8 mouse cellular contexts compared by ENCODE assay signal in the genomic region with DNA sequence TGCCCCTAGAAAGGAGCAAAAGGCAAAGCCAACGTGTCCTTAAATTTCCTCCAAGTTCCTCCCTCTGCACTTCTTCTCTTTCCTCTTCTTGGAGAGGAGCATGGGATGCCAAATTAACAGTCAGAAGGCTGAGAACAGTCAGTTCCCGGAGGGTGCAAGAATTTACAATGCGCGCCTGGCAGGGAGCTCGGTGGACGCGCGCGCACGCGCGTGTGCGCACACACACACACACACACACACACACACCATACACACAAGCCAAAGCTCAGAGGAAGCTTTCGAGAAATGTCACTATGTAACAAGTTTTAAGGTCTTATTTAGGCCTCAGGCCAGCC. TPM values are rescaled to one million over a fixed set of nuclear protein-coding genes. Genes with fewer than 3 reads are reported as not detected.
DNase-seq lines count a peak whose midpoint lies in the region; ATAC-seq and TF ChIP-seq lines count a peak whose summit lies in the region.

No protein-coding gene starts in this region.

- no peaks in the 10 kb centered on the region for H3K27me3 ChIP-seq in forebrain, embryonic 15.5 days
- H3K27me3 ChIP-seq in midbrain, embryonic 12.5 days = no peaks in the 10 kb centered on the region
- no peaks in the 10 kb centered on the region for H3K27me3 ChIP-seq in stomach, embryonic 15.5 days (replicated peaks)

- ATAC-seq in forebrain, embryonic 15.5 days (replicated peaks) = no peak
- ATAC-seq in midbrain, embryonic 12.5 days (ENCODE audit: low FRiP score, low read depth) = no peak
- ATAC-seq in stomach, embryonic 15.5 days (ENCODE audit: insufficient read depth, low FRiP score, low read depth) = no peak
- no peak for ATAC-seq in granulocyte monocyte progenitor cell, adult 5-6 weeks (replicated peaks; ENCODE audit: poor library complexity, severe bottlenecking)

- intact Hi-C loops in left cerebral cortex, postnatal 25 days (cut with DNase I) = no loop called here

- H3K36me3 ChIP-seq in forebrain, embryonic 15.5 days = no peaks in the 10 kb centered on the region
- no peaks in the 10 kb centered on the region for H3K36me3 ChIP-seq in midbrain, embryonic 12.5 days
- no peaks in the 10 kb centered on the region for H3K36me3 ChIP-seq in stomach, embryonic 15.5 days

- peaks cover 24% of the 10 kb centered on the region for H3K4me1 ChIP-seq in bone marrow macrophage, adult 2 months (ENCODE audit: control insufficient read depth, insufficient read depth, low read length)
- H3K4me1 ChIP-seq in forebrain, embryonic 15.5 days = peaks cover 22% of the 10 kb centered on the region
- H3K4me1 ChIP-seq in midbrain, embryonic 12.5 days = peaks cover 11% of the 10 kb centered on the region
- peaks cover 20% of the 10 kb centered on the region; the same call in 1 of the 2 replicates for H3K4me1 ChIP-seq in stomach, embryonic 15.5 days

- peak overlapping the region; percentile 62 for H3K4me2 ChIP-seq in forebrain, embryonic 15.5 days (replicated peaks)
- peak overlapping the region; percentile 85 for H3K4me2 ChIP-seq in midbrain, embryonic 12.5 days (replicated peaks)
- peak overlapping the region; percentile 74 for H3K4me2 ChIP-seq in stomach, embryonic 15.5 days

- WGBS in forebrain, embryonic 15.5 days = 1% methylated on average over 14 of the region's 14 CpGs
- 5% methylated on average over 14 of the region's 14 CpGs for WGBS in midbrain, embryonic 12.5 days
- 11% methylated on average over 14 of the region's 14 CpGs for WGBS in stomach, embryonic 15.5 days

- H3K9ac ChIP-seq in forebrain, embryonic 15.5 days (replicated peaks) = peak overlapping the region; percentile 93
- H3K9ac ChIP-seq in midbrain, embryonic 12.5 days (replicated peaks) = peak overlapping the region; percentile 91
- H3K9ac ChIP-seq in stomach, embryonic 15.5 days = peak overlapping the region; percentile 73; the same call in 1 of the 2 replicates

- peak; percentile 52 for DNase-seq in CD4-positive helper T cell, adult 2 months (ENCODE audit: low read depth, low spot score)
- DNase-seq in heart, postnatal 4 days = peak; percentile 53
- DNase-seq in left cerebral cortex, postnatal 25 days (ENCODE audit: low spot score in 2 of 2) = peak; percentile 58 to 71

- TF ChIP-seq POLR2A in bone marrow macrophage, adult 2 months (IDR thresholded peaks at IDR 0.05; ENCODE audit: borderline replicate concordance, low read depth, low read length) = no peak

- peak overlapping the region; percentile 78 for H3K4me3 ChIP-seq in bone marrow macrophage, adult 2 months (ENCODE audit: insufficient read depth, low read length)
- H3K4me3 ChIP-seq in forebrain, embryonic 15.5 days = peak overlapping the region; percentile 95
- peak overlapping the region; percentile 92 for H3K4me3 ChIP-seq in midbrain, embryonic 12.5 days
- peak overlapping the region; percentile 88 for H3K4me3 ChIP-seq in stomach, embryonic 15.5 days (replicated peaks)

- peak overlapping the region; percentile 96 for H3K27ac ChIP-seq in bone marrow macrophage, adult 2 months (ENCODE audit: insufficient read depth, low read depth, low read length)
- H3K27ac ChIP-seq in forebrain, embryonic 15.5 days (replicated peaks) = peak overlapping the region; percentile 96
- H3K27ac ChIP-seq in midbrain, embryonic 12.5 days (replicated peaks) = 0 out of 2 replicates have a peak overlapping the region, but pooled peaks have one; percentile 95
- H3K27ac ChIP-seq in stomach, embryonic 15.5 days = peak overlapping the region; percentile 90

- no peaks in the 10 kb centered on the region for H3K9me3 ChIP-seq in forebrain, embryonic 15.5 days
- H3K9me3 ChIP-seq in midbrain, embryonic 12.5 days = no peaks in the 10 kb centered on the region
- no peaks in the 10 kb centered on the region for H3K9me3 ChIP-seq in stomach, embryonic 15.5 days

- no peak for TF ChIP-seq CTCF in bone marrow macrophage, adult 2 months (IDR thresholded peaks at IDR 0.05; ENCODE audit: low read depth, low read length)

RNA-seq across cellular contexts. Expression of a gene that starts 1.5 kb away (rescaled TPM):
- 55.2 and 62.9 TPM in 2 replicates for polyA plus RNA-seq in bone marrow macrophage, adult 2 months (2012; ENCODE audit: insufficient read depth, insufficient read length, missing spikeins)
- polyA plus RNA-seq in forebrain, embryonic 15.5 days (2015; fragmentation: Nextera tagmentation; extraction: Ambion mirVana) = 14.0 and 14.3 TPM in 2 replicates
- total RNA-seq in heart, postnatal 4 days (2021) = 10 to 100 TPM; 27.8 to 29.0 TPM
- 100 to 1,000 TPM; 110 to 121 TPM for total RNA-seq in left cerebral cortex, postnatal 25 days (2021)
- 22.8 and 24.4 TPM in 2 replicates for polyA plus RNA-seq in midbrain, embryonic 12.5 days (2016; fragmentation: Nextera tagmentation; extraction: Ambion mirVana)
- polyA plus RNA-seq in stomach, embryonic 15.5 days (2015; fragmentation: Nextera tagmentation; extraction: Ambion mirVana) = 17.7 and 19.9 TPM in 2 replicates
- total RNA-seq in granulocyte monocyte progenitor cell, adult 5-6 weeks (2014; fragmentation: Nextera tagmentation) = 22.0 and 23.9 TPM in 2 replicates
- 38.1 and 41.7 TPM in 2 replicates for total RNA-seq in granulocyte monocyte progenitor cell, adult 5-6 weeks (2017)
